Mouse (Mus musculus): ENCODE data around the gene Dapk2. TPM values are rescaled to one million over a fixed set of nuclear protein-coding genes. Genes with fewer than 3 reads are reported as not detected.
A peak's percentile ranks its signal among the peaks of the same experiment; 100 is the strongest.

Gene Dapk2
- total and polyA plus RNA-seq, 3 experiments, result 7.5 to 24.4 (median 9.8) TPM

- Histone ChIP-seq H3K4me1 (ENCODE audit: insufficient read depth, low read depth, low read length) (peaks cover 55% of the 10 kb centered on the region), H3K36me3 (replicated peaks) (peaks cover 80% of the 10 kb centered on the region), H3K9me3 (replicated peaks) (no peaks in the 10 kb centered on the region), H3K4me3 (ENCODE audit: low read depth, low read length) (no peak overlapping the region), H3K27me3 (ENCODE audit: insufficient read depth, low read length) (no peaks in the 10 kb centered on the region)
- DNase-seq (ENCODE audit: low spot score) (no peak), ATAC-seq (ENCODE audit: extremely low read depth, insufficient number of reproducible peaks, low FRiP score, poor library complexity, severe bottlenecking) (no peak)
- TF ChIP-seq GATA1 (IDR thresholded peaks at IDR 0.05; ENCODE audit: borderline replicate concordance, low read length), result no peak
- TF ChIP-seq GATA2 (IDR thresholded peaks at IDR 0.05; ENCODE audit: borderline replicate concordance, low read depth, low read length), result no peak
- no peak for TF ChIP-seq TAL1 (conservative IDR thresholded peaks at IDR 0.05; ENCODE audit: low read depth, low read length)
- no peak for TF ChIP-seq POLR2AphosphoS5 (IDR thresholded peaks at IDR 0.05; ENCODE audit: insufficient replicate concordance, low read depth, low read length)
- TF ChIP-seq CTCF (IDR thresholded peaks at IDR 0.05; ENCODE audit: low read depth, low read length), result no peak
Observed at GRCm38 (mm10) chr9:66131466-66131865, 26.6 kb upstream of the Dapk2 start.

GRCm38 (mm10) chr9:66135967-66136366 is 22.1 kb upstream of the Dapk2 start:
- TF ChIP-seq CTCF (IDR thresholded peaks at IDR 0.05; ENCODE audit: low read depth, low read length), result peak; percentile 51; the same call in 1 of the 2 replicates
- no peak for TF ChIP-seq TAL1 (conservative IDR thresholded peaks at IDR 0.05; ENCODE audit: low read depth, low read length)
- ATAC-seq (ENCODE audit: extremely low read depth, insufficient number of reproducible peaks, low FRiP score, poor library complexity, severe bottlenecking), result no peak

GRCm38 (mm10) chr9:66138193-66138592 is 19.8 kb upstream of the Dapk2 start:
- Histone ChIP-seq H3K36me3 (replicated peaks) (peaks cover 83% of the 10 kb centered on the region), H3K27me3 (ENCODE audit: insufficient read depth, low read length) (no peaks in the 10 kb centered on the region), H3K4me3 (ENCODE audit: low read depth, low read length) (no peak overlapping the region), H3K4me1 (ENCODE audit: insufficient read depth, low read depth, low read length) (peaks cover 23% of the 10 kb centered on the region), H3K9me3 (replicated peaks) (no peaks in the 10 kb centered on the region)
- ATAC-seq (ENCODE audit: extremely low read depth, insufficient number of reproducible peaks, low FRiP score, poor library complexity, severe bottlenecking), result no peak
- DNase-seq (ENCODE audit: low spot score), result no peak
- TF ChIP-seq POLR2AphosphoS5 (IDR thresholded peaks at IDR 0.05; ENCODE audit: insufficient replicate concordance, low read depth, low read length) (no peak), GATA1 (IDR thresholded peaks at IDR 0.05; ENCODE audit: borderline replicate concordance, low read length) (no peak)

More at GRCm38 (mm10) chr9:66135967-66136366, 22.1 kb upstream of the Dapk2 start:
- no peaks in the 10 kb centered on the region for H3K9me3 ChIP-seq (replicated peaks)
- peaks cover 92% of the 10 kb centered on the region for H3K36me3 ChIP-seq (replicated peaks)
- no peak for DNase-seq (ENCODE audit: low spot score)
- no peak overlapping the region for H3K4me3 ChIP-seq (ENCODE audit: low read depth, low read length)
- H3K27me3 ChIP-seq (ENCODE audit: insufficient read depth, low read length), result no peaks in the 10 kb centered on the region
- peaks cover 31% of the 10 kb centered on the region for H3K4me1 ChIP-seq (ENCODE audit: insufficient read depth, low read depth, low read length)

GRCm38 (mm10) chr9:66142265-66142664 is 15.8 kb upstream of the Dapk2 start:
- Histone ChIP-seq H3K9me3 (replicated peaks) (no peaks in the 10 kb centered on the region), H3K4me3 (ENCODE audit: low read depth, low read length) (no peak overlapping the region), H3K36me3 (replicated peaks) (peaks cover 43% of the 10 kb centered on the region), H3K27me3 (ENCODE audit: insufficient read depth, low read length) (no peaks in the 10 kb centered on the region), H3K4me1 (ENCODE audit: insufficient read depth, low read depth, low read length) (peaks cover 9% of the 10 kb centered on the region)
- TF ChIP-seq TAL1 (conservative IDR thresholded peaks at IDR 0.05; ENCODE audit: low read depth, low read length) (no peak), CTCF (IDR thresholded peaks at IDR 0.05; ENCODE audit: low read depth, low read length) (no peak), POLR2AphosphoS5 (IDR thresholded peaks at IDR 0.05; ENCODE audit: insufficient replicate concordance, low read depth, low read length) (no peak), GATA1 (IDR thresholded peaks at IDR 0.05; ENCODE audit: borderline replicate concordance, low read length) (no peak), GATA2 (IDR thresholded peaks at IDR 0.05; ENCODE audit: borderline replicate concordance, low read depth, low read length) (no peak)
- DNase-seq (ENCODE audit: low spot score) (no peak), ATAC-seq (ENCODE audit: extremely low read depth, insufficient number of reproducible peaks, low FRiP score, poor library complexity, severe bottlenecking) (no peak)

- peaks cover 27% of the 10 kb centered on the region for H3K36me3 ChIP-seq (replicated peaks)
- ATAC-seq (ENCODE audit: extremely low read depth, insufficient number of reproducible peaks, low FRiP score, poor library complexity, severe bottlenecking) (no peak), DNase-seq (ENCODE audit: low spot score) (peak; percentile 22)
- H3K4me3 ChIP-seq (ENCODE audit: low read depth, low read length), result no peak overlapping the region
- peaks cover 9% of the 10 kb centered on the region for H3K4me1 ChIP-seq (ENCODE audit: insufficient read depth, low read depth, low read length)
- TF ChIP-seq CTCF (IDR thresholded peaks at IDR 0.05; ENCODE audit: low read depth, low read length) (peak; percentile 67), POLR2AphosphoS5 (IDR thresholded peaks at IDR 0.05; ENCODE audit: insufficient replicate concordance, low read depth, low read length) (no peak)
- no peaks in the 10 kb centered on the region for H3K9me3 ChIP-seq (replicated peaks)
- peaks cover 9% of the 10 kb centered on the region for H3K27me3 ChIP-seq (ENCODE audit: insufficient read depth, low read length)
Observed at GRCm38 (mm10) chr9:66144248-66144647, 13.8 kb upstream of the Dapk2 start.

- H3K4me1 ChIP-seq (ENCODE audit: insufficient read depth, low read depth, low read length), result peaks cover 3% of the 10 kb centered on the region
- H3K36me3 ChIP-seq (replicated peaks), result peaks cover 10% of the 10 kb centered on the region
- DNase-seq (ENCODE audit: low spot score) (no peak), ATAC-seq (ENCODE audit: extremely low read depth, insufficient number of reproducible peaks, low FRiP score, poor library complexity, severe bottlenecking) (no peak)
- peaks cover 20% of the 10 kb centered on the region for H3K27me3 ChIP-seq (ENCODE audit: insufficient read depth, low read length)
- TF ChIP-seq TAL1 (conservative IDR thresholded peaks at IDR 0.05; ENCODE audit: low read depth, low read length), result no peak
- TF ChIP-seq CTCF (IDR thresholded peaks at IDR 0.05; ENCODE audit: low read depth, low read length), result no peak
- no peak for TF ChIP-seq POLR2AphosphoS5 (IDR thresholded peaks at IDR 0.05; ENCODE audit: insufficient replicate concordance, low read depth, low read length)
- TF ChIP-seq GATA1 (IDR thresholded peaks at IDR 0.05; ENCODE audit: borderline replicate concordance, low read length), result no peak
- no peak for TF ChIP-seq GATA2 (IDR thresholded peaks at IDR 0.05; ENCODE audit: borderline replicate concordance, low read depth, low read length)
- no peak overlapping the region for H3K4me3 ChIP-seq (ENCODE audit: low read depth, low read length)
- H3K9me3 ChIP-seq (replicated peaks), result no peaks in the 10 kb centered on the region
Observed at GRCm38 (mm10) chr9:66146141-66146540, 11.9 kb upstream of the Dapk2 start.

GRCm38 (mm10) chr9:66152011-66152410 is 6.0 kb upstream of the Dapk2 start:
- ATAC-seq (ENCODE audit: extremely low read depth, insufficient number of reproducible peaks, low FRiP score, poor library complexity, severe bottlenecking), result no peak
- H3K4me1 ChIP-seq (ENCODE audit: insufficient read depth, low read depth, low read length), result peaks cover 26% of the 10 kb centered on the region
- no peaks in the 10 kb centered on the region for H3K36me3 ChIP-seq (replicated peaks)
- TF ChIP-seq GATA1 (IDR thresholded peaks at IDR 0.05; ENCODE audit: borderline replicate concordance, low read length) (no peak), POLR2AphosphoS5 (IDR thresholded peaks at IDR 0.05; ENCODE audit: insufficient replicate concordance, low read depth, low read length) (no peak), CTCF (IDR thresholded peaks at IDR 0.05; ENCODE audit: low read depth, low read length) (no peak), TAL1 (conservative IDR thresholded peaks at IDR 0.05; ENCODE audit: low read depth, low read length) (no peak), GATA2 (IDR thresholded peaks at IDR 0.05; ENCODE audit: borderline replicate concordance, low read depth, low read length) (no peak)
- H3K9me3 ChIP-seq (replicated peaks), result no peaks in the 10 kb centered on the region
- H3K4me3 ChIP-seq (ENCODE audit: low read depth, low read length), result no peak overlapping the region
- peaks cover 48% of the 10 kb centered on the region for H3K27me3 ChIP-seq (ENCODE audit: insufficient read depth, low read length)
- no peak for DNase-seq (ENCODE audit: low spot score)

All from G1E (cell line).